Mouse (Mus musculus): ENCODE data around the gene Spry1.

The Spry1 gene

GRCm38 (mm10) chr3:37642681-37643214, 3.0 kb downstream of the Spry1 start:
- DNase-seq = no peak

- no peak for DNase-seq
Observed at GRCm38 (mm10) chr3:37643411-37643810, 3.7 kb downstream of the Spry1 start.

GRCm38 (mm10) chr3:37643903-37644302, 4.2 kb downstream of the Spry1 start:
- DNase-seq = no peak

- DNase-seq = no peak
Observed at GRCm38 (mm10) chr3:37645061-37645460, 5.3 kb downstream of the Spry1 start.

- no peak for DNase-seq
Observed at GRCm38 (mm10) chr3:37646221-37646620, 6.5 kb downstream of the Spry1 start.

- DNase-seq = no peak
Observed at GRCm38 (mm10) chr3:37647225-37647624, 7.5 kb downstream of the Spry1 start.

- DNase-seq = no peak
Observed at GRCm38 (mm10) chr3:37648244-37648643, 8.5 kb downstream of the Spry1 start.

GRCm38 (mm10) chr3:37649281-37649680, 9.5 kb downstream of the Spry1 start:
- DNase-seq = no peak

- DNase-seq = no peak
Observed at GRCm38 (mm10) chr3:37652537-37652936, 12.8 kb downstream of the Spry1 start.

- DNase-seq = no peak
Observed at GRCm38 (mm10) chr3:37653935-37654729, 14.4 kb downstream of the Spry1 start.

GRCm38 (mm10) chr3:37654787-37655186, 15.0 kb downstream of the Spry1 start:
- DNase-seq = no peak

GRCm38 (mm10) chr3:37655933-37656633, 16.3 kb downstream of the Spry1 start:
- DNase-seq = no peak

- DNase-seq = no peak
Observed at GRCm38 (mm10) chr3:37657009-37657408, 17.3 kb downstream of the Spry1 start.

GRCm38 (mm10) chr3:37658155-37658554, 18.4 kb downstream of the Spry1 start:
- no peak for DNase-seq

GRCm38 (mm10) chr3:37659621-37660020, 19.9 kb downstream of the Spry1 start:
- DNase-seq = no peak

- no peak for DNase-seq
Observed at GRCm38 (mm10) chr3:37666291-37667118, 26.8 kb downstream of the Spry1 start.

GRCm38 (mm10) chr3:37667119-37667467, 27.3 kb downstream of the Spry1 start:
- DNase-seq = no peak

- DNase-seq = no peak
Observed at GRCm38 (mm10) chr3:37667736-37668135, 28.0 kb downstream of the Spry1 start.

- DNase-seq = no peak
Observed at GRCm38 (mm10) chr3:37668652-37669051, 28.9 kb downstream of the Spry1 start.

GRCm38 (mm10) chr3:37669100-37669499, 29.4 kb downstream of the Spry1 start:
- no peak for DNase-seq

- DNase-seq = no peak
Observed at GRCm38 (mm10) chr3:37672266-37673040, 32.7 kb downstream of the Spry1 start.

- no peak for DNase-seq
Observed at GRCm38 (mm10) chr3:37673513-37674261, 33.9 kb downstream of the Spry1 start.
